Mouse (Mus musculus): Measurements from ENCODE around the gene Cacng6.

Cacng6 gene

DNA sequence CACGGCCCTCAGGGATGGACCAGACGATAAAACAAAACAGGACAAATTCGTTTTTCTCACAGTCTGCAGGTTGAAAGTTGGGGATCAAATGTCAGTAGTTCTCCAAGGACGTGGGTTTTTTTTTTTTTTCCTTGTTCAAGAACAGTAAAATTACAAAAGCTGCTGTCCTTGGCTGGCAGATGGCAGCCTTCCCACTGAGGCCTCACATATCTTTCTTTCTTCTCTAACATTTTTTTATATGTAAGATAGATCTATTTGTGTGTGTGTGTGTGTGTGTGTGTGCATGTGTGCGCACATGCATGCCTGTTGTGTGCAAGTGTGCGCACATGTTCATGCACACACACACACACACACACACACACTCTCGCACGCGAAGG lies 33.8 kb downstream of the Cacng6 start:
- in situ Hi-C loops (cut with MboI, MseI) = no loop called here

DNA sequence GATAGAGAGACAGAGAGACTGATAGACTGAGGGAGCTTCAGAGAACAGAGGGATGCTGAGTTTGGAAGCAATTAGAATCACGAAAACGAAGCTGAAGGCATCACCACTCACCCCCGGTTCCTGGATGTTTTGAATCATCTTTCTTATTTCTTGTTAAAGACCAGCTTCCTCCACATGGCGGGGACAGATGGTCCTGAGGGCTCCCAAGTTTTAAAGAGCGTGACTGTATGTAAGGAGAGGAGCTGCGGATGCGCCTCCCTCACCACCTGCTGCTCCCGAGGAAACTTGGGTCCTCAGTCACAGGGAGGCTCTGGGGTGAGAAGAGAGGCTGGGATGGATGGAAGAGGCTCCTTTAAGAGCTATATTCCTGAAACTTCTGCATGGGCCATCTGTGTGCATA lies 36.3 kb downstream of the Cacng6 start:
- in situ Hi-C loops (cut with MboI, MseI) = no loop called here

DNA sequence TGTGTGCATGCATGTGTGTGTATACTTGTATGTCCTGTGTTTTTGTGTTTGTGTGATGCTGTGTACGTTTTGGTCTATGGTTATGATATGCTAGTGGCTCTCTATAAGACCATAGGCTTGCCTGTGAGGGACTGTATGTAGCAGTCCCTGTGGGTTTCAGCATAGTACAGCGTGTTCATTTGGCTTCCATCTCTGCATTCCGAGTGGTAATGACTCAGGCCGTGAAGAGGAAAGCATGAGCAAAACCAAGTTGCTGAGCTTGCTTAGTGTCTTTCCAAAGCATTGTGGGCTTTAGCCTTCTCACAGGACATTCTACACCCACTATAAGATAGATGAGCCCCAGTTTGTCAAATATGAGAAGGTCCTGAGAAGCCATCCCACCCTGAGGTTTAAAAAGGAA lies 39.3 kb downstream of the Cacng6 start:
- in situ Hi-C loops (cut with MboI, MseI) = no loop called here

DNA sequence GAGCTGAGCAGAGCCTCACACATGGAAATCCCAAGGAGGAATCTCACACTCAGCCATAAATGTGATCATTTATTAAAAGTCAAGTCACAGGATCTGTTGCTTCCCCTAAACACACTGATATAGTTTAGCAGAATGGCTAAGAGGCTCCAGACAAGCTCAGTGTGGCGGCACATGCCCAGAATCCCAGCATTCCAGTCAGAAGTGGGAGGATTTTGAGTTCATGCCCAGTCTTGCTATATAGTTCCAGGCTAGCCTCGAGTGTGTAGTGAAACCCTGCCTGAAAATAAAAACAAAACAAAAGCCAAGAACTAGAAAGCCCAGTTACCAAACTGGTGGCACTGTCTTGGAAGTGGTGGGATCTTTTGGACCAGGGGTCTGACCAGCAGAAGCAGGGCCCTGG lies 44.6 kb downstream of the Cacng6 start:
- in situ Hi-C loops (cut with MboI, MseI) = no loop called here

DNA sequence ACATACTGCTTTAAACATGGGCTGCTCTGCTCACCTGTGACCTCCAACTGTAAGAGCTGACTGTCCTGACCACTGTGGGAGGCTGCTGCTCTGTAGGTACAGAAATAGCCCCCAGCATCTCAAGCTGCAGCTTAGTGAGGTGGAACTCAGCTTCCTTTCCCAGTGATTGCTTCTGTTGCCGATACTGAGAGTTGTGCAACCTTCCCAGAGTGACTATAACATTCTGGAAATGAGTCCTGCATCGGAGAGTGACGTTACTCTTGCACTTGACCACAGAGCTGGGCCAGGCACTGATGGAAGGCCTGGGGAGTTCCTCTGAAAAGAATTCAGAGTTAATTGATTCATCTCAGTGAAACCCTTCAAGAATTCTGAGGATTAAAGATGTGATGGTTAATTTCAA lies 48.8 kb downstream of the Cacng6 start:
- in situ Hi-C loops (cut with MboI, MseI) = no loop called here

DNA sequence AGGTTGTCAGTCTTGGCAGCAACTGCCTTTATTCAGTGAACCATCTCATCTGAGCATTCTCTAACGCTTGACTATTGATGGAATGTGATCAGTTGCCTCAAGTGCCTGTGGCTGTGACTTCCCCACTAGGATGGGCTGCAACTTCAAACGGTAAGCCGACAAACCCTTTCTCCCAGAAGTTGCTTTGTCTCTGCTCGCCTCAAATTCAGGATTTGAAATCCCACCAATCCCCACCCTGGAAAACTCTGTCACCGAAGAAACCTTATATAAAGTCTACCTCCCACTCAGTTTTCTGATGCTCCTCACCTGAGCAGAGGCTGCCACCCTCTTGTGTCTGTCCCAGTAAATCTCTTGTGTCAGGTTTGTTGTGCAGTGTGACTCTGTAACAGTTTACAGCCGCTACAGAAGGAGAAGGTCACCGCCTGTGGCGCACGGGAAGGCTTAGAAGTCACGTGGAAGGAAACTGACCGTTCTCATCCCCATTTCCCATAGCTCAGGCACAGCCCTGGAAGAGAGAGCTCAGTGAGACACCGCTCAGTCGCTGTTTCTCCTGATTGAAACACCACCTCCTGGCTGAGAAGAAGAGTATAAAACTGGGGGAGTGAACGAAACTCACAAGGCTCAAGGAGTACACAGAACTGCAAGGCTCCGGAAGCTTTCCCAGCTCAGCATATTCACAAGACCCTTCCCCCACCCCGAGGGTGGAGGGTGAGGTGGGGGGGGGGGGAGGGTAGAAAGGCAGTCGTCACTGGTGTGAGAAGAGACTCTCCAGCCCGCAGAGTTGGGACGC lies 50.5 kb downstream of the Cacng6 start:
- in situ Hi-C loops (cut with MboI, MseI) = loop anchor here (25.0 kb wide), 1 partner anchor 888 kb away; no protein-coding TSS in a partner anchor

DNA sequence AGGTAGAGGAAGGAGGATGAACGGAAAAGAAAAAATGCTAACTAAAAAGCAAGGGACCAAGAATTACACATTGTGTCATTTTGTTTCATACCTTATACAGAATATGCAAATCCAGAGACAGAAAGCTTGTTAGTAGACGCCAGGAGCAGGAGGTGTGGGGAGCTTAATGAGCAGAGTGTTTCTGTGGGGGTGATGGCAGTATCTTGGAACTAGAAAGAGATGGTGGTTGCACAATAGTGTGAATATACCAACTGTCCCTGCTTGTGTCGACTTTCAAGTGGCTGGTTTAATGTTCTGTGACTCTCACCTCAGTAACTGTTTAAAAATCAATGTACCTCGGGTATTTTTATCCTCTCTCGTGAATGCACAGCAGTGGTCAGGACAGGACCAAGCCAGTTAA lies 52.7 kb downstream of the Cacng6 start:
- in situ Hi-C loops (cut with MboI, MseI) = loop anchor here (25.0 kb wide), 1 partner anchor 886 kb away; no protein-coding TSS in a partner anchor

DNA sequence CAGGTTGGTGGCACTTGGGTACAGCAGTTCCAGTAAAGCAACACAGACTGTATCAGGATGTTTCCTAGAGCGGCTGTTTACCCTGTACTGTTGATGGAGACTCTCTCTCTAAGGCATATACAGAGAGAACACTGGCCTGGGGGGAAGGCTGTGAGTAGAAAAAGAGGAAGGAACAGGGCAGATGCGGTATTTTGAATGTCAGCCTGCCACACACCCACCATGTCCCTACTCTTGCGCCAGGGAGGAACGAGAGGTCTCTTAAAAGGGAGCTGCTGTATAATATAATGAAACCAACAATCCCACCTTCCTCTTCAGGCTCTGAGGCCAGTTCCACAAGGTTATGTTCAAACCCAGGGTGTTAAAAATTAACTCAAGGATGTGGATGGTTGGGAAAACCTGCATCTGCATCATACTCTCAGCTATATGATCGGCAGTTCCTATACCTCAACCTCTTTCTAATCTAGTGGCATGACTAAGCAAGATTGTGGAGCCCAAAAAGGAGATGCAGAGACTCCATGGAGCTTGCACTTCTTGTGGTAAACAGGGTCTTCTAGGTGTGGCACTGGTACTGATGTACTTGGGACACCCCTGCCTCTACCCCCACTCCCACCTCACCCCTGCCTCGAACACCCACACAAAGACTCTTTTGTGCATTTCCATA lies 58.1 kb downstream of the Cacng6 start:
- in situ Hi-C loops (cut with MboI, MseI) = loop anchor here (25.0 kb wide), 1 partner anchor 880 kb away; no protein-coding TSS in a partner anchor

Data from regulatory T cell (primary cell).